Mouse (Mus musculus) bone marrow, adult 2 months (tissue): ENCODE measurements at regions not wholly inside any gene's neighbourhood (a gene's known extent, or its start where the extent isn't known, plus 50 kb on each side); places are given as distances from the start of the nearest gene placed in this dataset.
"Not testable (repeated sequence)": the region's sequence is repeated elsewhere in the genome, so short reads cannot be mapped to it uniquely, and the experiment has no call there.

Experiments
- H3K27ac ChIP-seq: fragments of 200-500 bp; 2 replicates; pipeline ENCODE4 v1.5.1; 2012; ENCODE audit warnings: low read depth, mild to moderate bottlenecking, control low read depth, inconsistent platforms, low read length; ENCODE audit not compliant: control insufficient read depth, poor library complexity, insufficient read depth
- H3K4me1 ChIP-seq: fragments of 200-500 bp; 2 replicates; pipeline ENCODE4 v1.6.1; 2011; ENCODE audit warnings: low read length; ENCODE audit not compliant: control insufficient read depth, insufficient read depth
- H3K4me3 ChIP-seq: fragments of 200-500 bp; replicated peaks from 2 replicates; pipeline ENCODE3; 2011; ENCODE audit warnings: mild to moderate bottlenecking, low read depth, low read length, control low read depth; ENCODE audit not compliant: control insufficient read depth
- CTCF ChIP-seq: fragments of 200-500 bp; IDR thresholded peaks from 2 replicates; pipeline ENCODE4 v1.5.1; 2011; ENCODE audit warnings: low read length, control low read depth; ENCODE audit not compliant: control insufficient read depth, insufficient read depth
- POLR2A ChIP-seq: fragments of 200-500 bp; IDR thresholded peaks from 2 replicates; pipeline ENCODE4 v1.6.1; 2011; ENCODE audit warnings: low read depth, mild to moderate bottlenecking, control low read depth, low read length, borderline replicate concordance; ENCODE audit not compliant: control insufficient read depth
- WGBS: fragments of 180-500 bp; shearing (Covaris S2); methylation state at CpG from one replicate; pipeline ENCODE4 v1.1.7; 2018; 5-methylcytosine and 5-hydroxymethylcytosine counted together

GRCm38 (mm10) chr6:31037801-31038395, 79.0 kb upstream of the Klf14 start:
- WGBS, result 75% methylated on average over 20 of the region's 20 CpGs
- H3K4me3 ChIP-seq, result peak overlapping the region; percentile 32

GRCm38 (mm10) chr6:31038445-31038844, 79.6 kb upstream of the Klf14 start:
- H3K27ac ChIP-seq, H3K4me3 ChIP-seq: not testable (repeated sequence)
- 0% methylated on average over 2 of the region's 2 CpGs for WGBS

More at GRCm38 (mm10) chr6:31037801-31038395, 79.0 kb upstream of the Klf14 start:
- Histone ChIP-seq H3K27ac (no peak overlapping the region), H3K4me1 (no peaks in the 10 kb centered on the region)
- TF ChIP-seq CTCF (no peak), POLR2A (no peak)

GRCm38 (mm10) chr6:31039485-31039884, 80.6 kb upstream of the Klf14 start:
- 62% methylated on average over 6 of the region's 6 CpGs for WGBS
- Histone ChIP-seq H3K4me3 (no peak overlapping the region), H3K27ac (no peak overlapping the region), H3K4me1 (no peaks in the 10 kb centered on the region)
- TF ChIP-seq POLR2A (no peak), CTCF (no peak)

More at GRCm38 (mm10) chr6:31038445-31038844, 79.6 kb upstream of the Klf14 start:
- not testable (repeated sequence) for H3K4me1 ChIP-seq

- Histone ChIP-seq H3K27ac (no peak overlapping the region), H3K4me1 (no peaks in the 10 kb centered on the region), H3K4me3 (no peak overlapping the region)
- TF ChIP-seq CTCF (no peak), POLR2A (no peak)
- 86% methylated on average over 6 of the region's 6 CpGs for WGBS
These were observed 81.9 kb upstream of the Klf14 start for GRCm38 (mm10) chr6:31040783-31041182.

GRCm38 (mm10) chr6:31043368-31043767, 84.5 kb upstream of the Klf14 start:
- Histone ChIP-seq H3K4me1 (no peaks in the 10 kb centered on the region), H3K4me3 (no peak overlapping the region), H3K27ac (no peak overlapping the region)
- TF ChIP-seq CTCF, result no peak
- no peak for TF ChIP-seq POLR2A
- 89% methylated on average over 4 of the region's 4 CpGs for WGBS

GRCm38 (mm10) chr6:31043919-31044318, 85.0 kb upstream of the Klf14 start:
- Histone ChIP-seq H3K4me1 (no peaks in the 10 kb centered on the region), H3K27ac (no peak overlapping the region), H3K4me3 (no peak overlapping the region)
- WGBS, result 87% methylated on average over 3 of the region's 3 CpGs
- no peak for TF ChIP-seq CTCF
- no peak for TF ChIP-seq POLR2A

- Histone ChIP-seq H3K4me3 (no peak overlapping the region), H3K27ac (no peak overlapping the region), H3K4me1 (no peaks in the 10 kb centered on the region)
- TF ChIP-seq POLR2A (no peak), CTCF (no peak)
- WGBS, result 69% methylated on average over 3 of the region's 3 CpGs
These were observed 87.3 kb upstream of the Klf14 start for GRCm38 (mm10) chr6:31046197-31046596.

GRCm38 (mm10) chr6:31048920-31049576, 90.2 kb upstream of the Klf14 start:
- H3K4me3 ChIP-seq, result no peak overlapping the region
- TF ChIP-seq CTCF, result no peak
- no peak for TF ChIP-seq POLR2A
- no peaks in the 10 kb centered on the region for H3K4me1 ChIP-seq
- WGBS, result 76% methylated on average over 11 of the region's 11 CpGs
- H3K27ac ChIP-seq, result no peak overlapping the region

GRCm38 (mm10) chr6:31050831-31051230, 92.0 kb upstream of the Klf14 start:
- TF ChIP-seq CTCF, result no peak
- no peak for TF ChIP-seq POLR2A
- Histone ChIP-seq H3K4me3 (no peak overlapping the region), H3K4me1 (no peaks in the 10 kb centered on the region), H3K27ac (no peak overlapping the region)
- 55% methylated on average over 5 of the region's 5 CpGs for WGBS
